Mouse (Mus musculus) spleen, adult 2 months (tissue): ENCODE data around the gene Setdb1. TPM values are rescaled to one million over a fixed set of nuclear protein-coding genes. Genes with fewer than 3 reads are reported as not detected.

Experiments used
- DNase-seq, 2 experiments: peaks; one replicate each; pipeline versions ENCODE4 v3.0.0 to v3.0.0-alpha.2; 2012 to 2021; ENCODE audit warnings: low spot score in 2 of 2, low read depth in 1 of 2
- H3K27ac ChIP-seq: fragments of 200-500 bp; 2 replicates; pipeline ENCODE4 v1.5.1; 2012; ENCODE audit warnings: low read length, inconsistent platforms; ENCODE audit not compliant: insufficient read depth
- H3K27me3 ChIP-seq: fragments of 200-500 bp; 2 replicates; pipeline ENCODE4 v1.6.1; 2012; ENCODE audit warnings: mild to moderate bottlenecking, moderate library complexity, low read length, inconsistent platforms; ENCODE audit not compliant: control insufficient read depth, insufficient read depth
- H3K36me3 ChIP-seq: fragments of 200-500 bp; 2 replicates; pipeline ENCODE4 v1.6.1; 2012; ENCODE audit warnings: mild to moderate bottlenecking, low read length, inconsistent platforms; ENCODE audit not compliant: control insufficient read depth, insufficient read depth
- H3K4me1 ChIP-seq: fragments of 200-500 bp; 2 replicates; pipeline ENCODE4 v1.6.1; 2011; ENCODE audit warnings: inconsistent platforms; ENCODE audit not compliant: control insufficient read depth, insufficient read depth, insufficient read length
- H3K4me3 ChIP-seq: fragments of 200-500 bp; 2 replicates; pipeline ENCODE4 v1.5.1; 2011; ENCODE audit warnings: mild to moderate bottlenecking, inconsistent platforms; ENCODE audit not compliant: insufficient read depth, insufficient read length; ENCODE audit errors: extremely low read depth
- CTCF ChIP-seq: fragments of 200-500 bp; IDR thresholded peaks from 2 replicates; pipeline ENCODE4 v1.5.1; 2011; ENCODE audit warnings: mild to moderate bottlenecking, inconsistent platforms; ENCODE audit not compliant: insufficient read depth, insufficient read length, insufficient replicate concordance; ENCODE audit errors: extremely low read depth
- POLR2A ChIP-seq: fragments of 200-500 bp; IDR thresholded peaks from 2 replicates; pipeline ENCODE4 v1.6.1; 2011; ENCODE audit warnings: low read depth, low read length, inconsistent platforms
- WGBS: fragments of 180-500 bp; shearing (Covaris S2); methylation state at CpG from one replicate; pipeline ENCODE4 v1.1.7; 2018; 5-methylcytosine and 5-hydroxymethylcytosine counted together
- polyA plus RNA-seq: library from polyadenylated mRNA; depleted of rRNA; stranded (reverse); fragments of >200 nt; gene quantifications from 2 replicates; pipeline ENCODE4 v1.2.3, GENCODE M21; 2012

Gene Setdb1
- polyA plus RNA-seq, 1 experiment: 10.4 TPM

GRCm38 (mm10) chr3:95301204-95301796 lies 55.7 kb downstream of the Setdb1 start:
- no peak for DNase-seq
- no peaks in the 10 kb centered on the region for H3K27me3 ChIP-seq
- H3K4me1 ChIP-seq: no peaks in the 10 kb centered on the region
- H3K4me3 ChIP-seq: no peak overlapping the region
- no peaks in the 10 kb centered on the region for H3K36me3 ChIP-seq
- TF ChIP-seq POLR2A: no peak
- TF ChIP-seq CTCF: no peak
- no peak overlapping the region for H3K27ac ChIP-seq
- WGBS: 95% methylated on average over 3 of the region's 3 CpGs

GRCm38 (mm10) chr3:95298018-95298417 lies 59.0 kb downstream of the Setdb1 start:
- Histone ChIP-seq H3K36me3 (peaks cover 12% of the 10 kb centered on the region), H3K27ac (no peak overlapping the region), H3K4me3 (no peak overlapping the region), H3K4me1 (no peaks in the 10 kb centered on the region; the same call in 1 of the 2 replicates), H3K27me3 (no peaks in the 10 kb centered on the region)
- WGBS: 90% methylated on average over 7 of the region's 7 CpGs
- no peak for TF ChIP-seq POLR2A
- TF ChIP-seq CTCF: no peak
- DNase-seq: no peak

GRCm38 (mm10) chr3:95296103-95296469 lies 60.9 kb downstream of the Setdb1 start:
- no peaks in the 10 kb centered on the region for H3K27me3 ChIP-seq
- H3K36me3 ChIP-seq: peaks cover 17% of the 10 kb centered on the region
- peak; percentile 70; the same call in 1 of the 2 replicates for TF ChIP-seq CTCF
- no peak for TF ChIP-seq POLR2A
- DNase-seq: peak in 1 of 2 experiments; percentile 48
- no peaks in the 10 kb centered on the region; the same call in 1 of the 2 replicates for H3K4me1 ChIP-seq
- H3K27ac ChIP-seq: no peak overlapping the region
- 10% methylated on average over 5 of the region's 5 CpGs for WGBS
- H3K4me3 ChIP-seq: no peak overlapping the region

GRCm38 (mm10) chr3:95295321-95296102 lies 61.5 kb downstream of the Setdb1 start:
- no peaks in the 10 kb centered on the region; the same call in 1 of the 2 replicates for H3K4me1 ChIP-seq
- no peak overlapping the region for H3K27ac ChIP-seq
- H3K27me3 ChIP-seq: no peaks in the 10 kb centered on the region
- 89% methylated on average over 11 of the region's 11 CpGs for WGBS
- peaks cover 17% of the 10 kb centered on the region for H3K36me3 ChIP-seq
- H3K4me3 ChIP-seq: no peak overlapping the region
- no peak for DNase-seq
- TF ChIP-seq CTCF: no peak
- no peak for TF ChIP-seq POLR2A

- WGBS: 86% methylated on average over 5 of the region's 5 CpGs
- no peaks in the 10 kb centered on the region; the same call in 1 of the 2 replicates for H3K4me1 ChIP-seq
These were observed 62.3 kb downstream of the Setdb1 start for GRCm38 (mm10) chr3:95294718-95295117.

GRCm38 (mm10) chr3:95294316-95294715 lies 62.7 kb downstream of the Setdb1 start:
- no peak for TF ChIP-seq CTCF
- DNase-seq: no peak
- 53% methylated on average over 7 of the region's 7 CpGs for WGBS

More at GRCm38 (mm10) chr3:95294718-95295117, 62.3 kb downstream of the Setdb1 start:
- Histone ChIP-seq H3K27ac (no peak overlapping the region), H3K36me3 (peaks cover 17% of the 10 kb centered on the region), H3K27me3 (no peaks in the 10 kb centered on the region), H3K4me3 (no peak overlapping the region)
- no peak for TF ChIP-seq CTCF
- no peak for TF ChIP-seq POLR2A
- no peak for DNase-seq

GRCm38 (mm10) chr3:95293537-95293936 lies 63.5 kb downstream of the Setdb1 start:
- no peak overlapping the region for H3K4me3 ChIP-seq
- peaks cover 20% of the 10 kb centered on the region for H3K36me3 ChIP-seq
- H3K27ac ChIP-seq: peak overlapping the region; percentile 28; the same call in 1 of the 2 replicates
- TF ChIP-seq POLR2A: no peak
- 18% methylated on average over 11 of the region's 11 CpGs for WGBS
- H3K4me1 ChIP-seq: no peaks in the 10 kb centered on the region; the same call in 1 of the 2 replicates
- H3K27me3 ChIP-seq: no peaks in the 10 kb centered on the region
- no peak for DNase-seq

More at GRCm38 (mm10) chr3:95294316-95294715, 62.7 kb downstream of the Setdb1 start:
- no peaks in the 10 kb centered on the region; the same call in 1 of the 2 replicates for H3K4me1 ChIP-seq
- peaks cover 17% of the 10 kb centered on the region for H3K36me3 ChIP-seq
- H3K27ac ChIP-seq: no peak overlapping the region
- H3K4me3 ChIP-seq: no peak overlapping the region
- H3K27me3 ChIP-seq: no peaks in the 10 kb centered on the region
